10 mouse cellular contexts compared by ENCODE assay signal in the genomic region with DNA sequence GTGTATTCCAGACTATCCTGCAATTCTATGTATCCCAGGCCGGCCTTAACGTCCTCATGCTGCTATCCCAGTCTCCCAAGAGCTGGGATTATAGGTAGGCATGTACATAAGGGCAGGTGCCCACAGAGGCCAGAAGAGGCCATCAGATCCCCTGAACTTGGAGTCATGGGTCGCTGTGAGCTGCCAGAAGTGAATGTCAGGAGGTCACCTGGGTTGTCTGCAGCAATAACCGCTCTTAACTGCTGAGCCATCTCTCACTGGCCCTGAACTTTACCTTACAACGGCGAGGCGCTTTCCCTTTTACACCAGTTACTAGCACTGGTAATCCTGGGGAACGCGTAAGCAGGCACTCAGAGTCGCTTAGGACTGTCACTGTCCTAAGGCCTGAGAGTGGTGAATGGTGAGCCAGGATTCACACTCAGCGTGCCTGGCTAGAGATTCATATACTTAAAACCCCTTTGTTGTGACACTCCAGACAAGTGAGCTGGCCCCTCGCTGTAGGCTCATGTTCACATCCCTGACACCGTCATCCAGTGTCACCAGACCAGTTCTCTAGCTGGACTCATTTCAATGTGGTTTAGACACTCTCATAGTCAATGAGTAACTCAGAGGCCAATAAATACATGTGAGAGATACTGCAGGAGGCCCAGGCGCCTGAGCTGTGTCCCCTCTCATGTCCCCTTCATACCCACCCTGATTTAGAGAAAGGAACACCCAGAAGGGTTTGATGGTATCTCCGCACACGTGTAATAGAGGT. TPM values are rescaled to one million over a fixed set of nuclear protein-coding genes. Genes with fewer than 3 reads are reported as not detected.
A peak's percentile ranks its signal among the peaks of the same experiment; 100 is the strongest.
DNase-seq lines count a peak whose midpoint lies in the region; ATAC-seq lines count a peak whose summit lies in the region.
"Had no signal": no experiment of that assay in that cellular context is flagged by ENCODE, and none has a peak within 500 bp of the region (broad histone marks: within the 10 kb centered on the region; RNA-seq: fewer than 3 reads in every experiment).

No protein-coding gene starts in this region.

- ATAC-seq in heart, embryonic 16.5 days (replicated peaks; ENCODE audit: extremely low read depth, insufficient read depth, low FRiP score) = no peak
- ATAC-seq in midbrain, embryonic 13.5 days = no peak
- ATAC-seq in liver, embryonic 11.5 days (replicated peaks; ENCODE audit: low FRiP score) = no peak

- no peaks in the 10 kb centered on the region for H3K27me3 ChIP-seq in heart, embryonic 16.5 days (ENCODE audit: control insufficient read depth, insufficient read depth, low read length)
- H3K27me3 ChIP-seq in midbrain, embryonic 10.5 days (ENCODE audit: low read depth, poor library complexity, severe bottlenecking) = peaks cover 71% of the 10 kb centered on the region
- H3K27me3 ChIP-seq in midbrain, embryonic 13.5 days = peaks cover 33% of the 10 kb centered on the region
- H3K27me3 ChIP-seq in liver, embryonic 11.5 days (replicated peaks; ENCODE audit: control insufficient read depth, insufficient read depth, low read length) = peaks cover 11% of the 10 kb centered on the region

- no peak for DNase-seq in heart, postnatal 10 days
- no peak for DNase-seq in midbrain, embryonic 10.5 days (ENCODE audit: low spot score)
- DNase-seq in liver, embryonic 11.5 days (ENCODE audit: low spot score) = no peak
- peak; percentile 36 for DNase-seq in yolk sac, embryonic 10.5 days (ENCODE audit: low spot score)
- no peak for DNase-seq in layer of hippocampus, adult 8-10 months (ENCODE audit: low spot score in 2 of 2)
- DNase-seq: cerebellum, adult 8-10 months; thymus, postnatal 36 days had no signal

- 77% methylated on average over 16 of the region's 16 CpGs for WGBS in heart, embryonic 16.5 days
- 88% methylated on average over 16 of the region's 16 CpGs for WGBS in midbrain, embryonic 10.5 days
- 90% methylated on average over 16 of the region's 16 CpGs for WGBS in midbrain, embryonic 13.5 days
- WGBS in liver, embryonic 11.5 days = 76% methylated on average over 16 of the region's 16 CpGs

- peak overlapping the region; percentile 68; the same call in 1 of the 2 replicates for H3K27ac ChIP-seq in heart, embryonic 16.5 days (ENCODE audit: low read length)
- 0 out of 2 replicates have a peak overlapping the region, but pooled peaks have one; percentile 9 for H3K27ac ChIP-seq in midbrain, embryonic 10.5 days (replicated peaks)
- H3K27ac ChIP-seq in midbrain, embryonic 13.5 days = no peak overlapping the region
- H3K27ac ChIP-seq in liver, embryonic 11.5 days (ENCODE audit: low read depth, low read length) = peak overlapping the region; percentile 14; the same call in 1 of the 2 replicates

- no peak overlapping the region for H3K4me2 ChIP-seq in heart, embryonic 16.5 days (ENCODE audit: low read depth, low read length)
- no peak overlapping the region for H3K4me2 ChIP-seq in midbrain, embryonic 13.5 days (replicated peaks)
- no peak overlapping the region for H3K4me2 ChIP-seq in liver, embryonic 11.5 days

- H3K9ac ChIP-seq in heart, embryonic 16.5 days (ENCODE audit: low read length) = no peak overlapping the region
- no peak overlapping the region for H3K9ac ChIP-seq in midbrain, embryonic 13.5 days (replicated peaks)
- no peak overlapping the region for H3K9ac ChIP-seq in liver, embryonic 11.5 days (ENCODE audit: low read depth, low read length)

- no peaks in the 10 kb centered on the region for H3K36me3 ChIP-seq in heart, embryonic 16.5 days (ENCODE audit: control insufficient read depth, insufficient read depth)
- no peaks in the 10 kb centered on the region for H3K36me3 ChIP-seq in midbrain, embryonic 10.5 days
- no peaks in the 10 kb centered on the region for H3K36me3 ChIP-seq in midbrain, embryonic 13.5 days
- H3K36me3 ChIP-seq in liver, embryonic 11.5 days (ENCODE audit: control insufficient read depth, insufficient read depth, low read length) = no peaks in the 10 kb centered on the region

- peaks cover 32% of the 10 kb centered on the region for H3K4me1 ChIP-seq in heart, embryonic 16.5 days (ENCODE audit: control insufficient read depth, insufficient read depth, low read length)
- H3K4me1 ChIP-seq in midbrain, embryonic 10.5 days = peaks cover 49% of the 10 kb centered on the region
- peaks cover 46% of the 10 kb centered on the region for H3K4me1 ChIP-seq in midbrain, embryonic 13.5 days (replicated peaks)
- H3K4me1 ChIP-seq in liver, embryonic 11.5 days (replicated peaks; ENCODE audit: control insufficient read depth, insufficient read depth, low read length) = peaks cover 13% of the 10 kb centered on the region

- H3K9me3 ChIP-seq in heart, embryonic 16.5 days (replicated peaks; ENCODE audit: control insufficient read depth, low read length) = no peaks in the 10 kb centered on the region
- H3K9me3 ChIP-seq in midbrain, embryonic 10.5 days (replicated peaks) = no peaks in the 10 kb centered on the region
- no peaks in the 10 kb centered on the region for H3K9me3 ChIP-seq in midbrain, embryonic 13.5 days
- no peaks in the 10 kb centered on the region for H3K9me3 ChIP-seq in liver, embryonic 11.5 days (ENCODE audit: control insufficient read depth, low read length)
- H3K9me3 ChIP-seq: megakaryocyte, embryonic 14.5 days had no signal

- intact Hi-C loops in heart, postnatal 10 days (cut with DNase I) = loop anchor here (5.0 kb wide), 2 partner anchors 160 to 295 kb away; no protein-coding TSS in a partner anchor

- H3K4me3 ChIP-seq in heart, embryonic 16.5 days (ENCODE audit: low read length) = no peak overlapping the region
- no peak overlapping the region for H3K4me3 ChIP-seq in midbrain, embryonic 10.5 days
- H3K4me3 ChIP-seq in midbrain, embryonic 13.5 days (replicated peaks) = no peak overlapping the region
- H3K4me3 ChIP-seq in liver, embryonic 11.5 days (ENCODE audit: low read depth, low read length) = no peak overlapping the region
- H3K4me3 ChIP-seq: megakaryocyte, embryonic 14.5 days had no signal

RNA-seq across cellular contexts. Expression of a gene that starts 2.6 kb away (rescaled TPM):
- 1.6 and 1.7 TPM in 2 replicates for polyA plus RNA-seq in heart, embryonic 16.5 days (2015; fragmentation: Nextera tagmentation; extraction: Ambion mirVana)
- 1 to 10 TPM; 1.2 to 1.7 TPM for total RNA-seq in heart, postnatal 10 days (2021)
- polyA plus RNA-seq in midbrain, embryonic 10.5 days (2016; fragmentation: Nextera tagmentation; extraction: Ambion mirVana) = 0.35 and 0.52 TPM in 2 replicates
- polyA plus RNA-seq in midbrain, embryonic 13.5 days (2015; fragmentation: Nextera tagmentation; extraction: Ambion mirVana) = 0.30 and 0.39 TPM in 2 replicates
- 0.48 and 0.49 TPM in 2 replicates for polyA plus RNA-seq in liver, embryonic 11.5 days (2014; fragmentation: Nextera tagmentation; extraction: Ambion mirVana)
- under 1 TPM; 0.18 to 0.55 (median 0.38) TPM for total RNA-seq in layer of hippocampus, adult 8-10 months (2022)
